Mouse (Mus musculus) mature B cell (primary cell): ENCODE data around the gene Nos1ap.

Experiments used
- in situ Hi-C: fragments of 300-500 bp; cut with MboI; formaldehyde crosslinking; loops from 2 replicates; pipeline ENCODE4 v1.14.3; 2019

The Nos1ap gene

GRCm38 (mm10) chr1:170548192-170548795, 41.4 kb downstream of the Nos1ap start:
- in situ Hi-C loops: no loop called here

- in situ Hi-C loops: no loop called here
Observed at GRCm38 (mm10) chr1:170546297-170546696, 43.4 kb downstream of the Nos1ap start.

- in situ Hi-C loops: no loop called here
Observed at GRCm38 (mm10) chr1:170545286-170545685, 44.4 kb downstream of the Nos1ap start.

- in situ Hi-C loops: no loop called here
Observed at GRCm38 (mm10) chr1:170539507-170539906, 50.2 kb downstream of the Nos1ap start.

- in situ Hi-C loops: no loop called here
Observed at GRCm38 (mm10) chr1:170538481-170539061, 51.1 kb downstream of the Nos1ap start.

DNA sequence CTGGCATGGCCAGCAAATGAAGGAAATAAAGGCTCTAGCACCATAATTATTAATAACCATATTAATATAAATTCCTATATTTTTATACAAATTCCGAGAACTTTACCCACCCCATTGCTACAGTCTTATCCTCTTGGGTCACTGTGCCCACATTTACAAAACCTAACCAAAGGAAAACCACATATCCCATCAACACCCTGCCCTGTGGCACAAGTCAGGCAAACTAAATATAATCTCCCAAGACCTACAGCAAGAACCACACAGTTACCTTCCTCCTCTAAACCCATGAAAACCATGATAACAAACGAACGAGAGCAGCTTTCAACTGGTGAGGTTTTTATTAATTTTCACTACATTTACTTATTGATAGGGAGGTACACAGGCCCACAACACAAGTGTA, 53.3 kb downstream of the Nos1ap start:
- in situ Hi-C loops: no loop called here

DNA sequence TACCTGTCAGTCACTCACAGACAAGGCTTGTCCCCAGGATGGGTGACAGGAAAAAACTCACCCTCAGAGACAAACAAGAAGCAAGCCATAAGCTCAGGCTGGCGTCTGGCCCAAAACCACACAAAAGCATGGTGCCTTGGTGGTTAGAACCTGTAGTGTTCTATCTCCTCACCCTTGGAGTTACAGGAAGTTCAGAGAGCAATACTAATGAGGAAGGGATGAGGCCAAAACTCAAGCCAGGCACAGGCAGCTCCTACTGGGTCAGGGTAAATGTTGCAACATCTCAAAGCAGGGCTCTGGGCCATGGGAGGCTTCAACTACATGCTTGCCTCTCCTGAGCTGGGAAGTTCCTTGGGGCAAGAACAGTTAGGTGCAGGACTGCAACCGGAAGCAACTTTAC, 54.4 kb downstream of the Nos1ap start:
- in situ Hi-C loops: no loop called here

DNA sequence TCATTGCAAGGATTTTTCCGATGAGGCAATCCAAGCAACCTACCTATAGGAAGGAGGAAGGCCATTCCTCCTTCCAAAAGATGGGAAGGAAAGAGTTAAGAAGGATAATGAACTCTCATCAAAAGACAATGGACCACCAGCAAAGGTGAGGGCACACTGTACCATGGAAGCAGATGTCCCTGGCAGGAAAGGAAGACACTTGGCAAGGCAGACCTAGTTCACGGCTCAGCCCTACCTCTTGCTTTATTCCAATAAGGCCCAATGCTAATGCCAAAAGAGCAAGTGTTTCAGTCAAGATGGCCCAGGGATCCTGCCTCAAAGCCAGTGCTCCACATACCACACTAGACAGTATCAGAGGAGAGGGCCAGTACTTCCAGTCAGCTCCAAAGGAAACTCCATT, 58.4 kb downstream of the Nos1ap start:
- in situ Hi-C loops: no loop called here

- in situ Hi-C loops: no loop called here
Observed at GRCm38 (mm10) chr1:170530456-170530855, 59.2 kb downstream of the Nos1ap start.

- in situ Hi-C loops: no loop called here
Observed at GRCm38 (mm10) chr1:170522891-170523290, 66.8 kb downstream of the Nos1ap start.

GRCm38 (mm10) chr1:170521520-170522205, 68.0 kb downstream of the Nos1ap start:
- in situ Hi-C loops: no loop called here

- in situ Hi-C loops: no loop called here
Observed at GRCm38 (mm10) chr1:170520206-170520605, 69.5 kb downstream of the Nos1ap start.

- in situ Hi-C loops: no loop called here
Observed at GRCm38 (mm10) chr1:170519631-170520030, 70.0 kb downstream of the Nos1ap start.

GRCm38 (mm10) chr1:170516182-170516581, 73.5 kb downstream of the Nos1ap start:
- in situ Hi-C loops: no loop called here

DNA sequence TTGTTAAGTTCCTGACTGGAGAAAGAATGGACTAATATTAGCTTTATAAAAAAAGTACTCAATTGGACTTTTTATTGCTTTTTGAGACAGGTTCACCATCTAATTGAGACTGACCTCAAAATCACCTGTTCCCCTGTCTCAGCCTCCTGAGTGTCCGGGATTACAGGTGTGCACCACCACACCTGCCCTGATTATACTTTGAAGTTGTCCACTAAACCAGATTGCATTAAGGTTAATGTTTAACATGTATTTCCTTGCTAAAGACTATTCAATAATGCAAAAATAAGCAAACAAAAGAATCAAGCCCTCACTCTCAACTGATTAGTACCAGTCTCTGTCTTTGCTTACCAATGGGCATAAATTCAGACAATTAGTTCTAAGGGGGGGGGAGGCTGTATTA, 74.2 kb downstream of the Nos1ap start:
- in situ Hi-C loops: no loop called here

DNA sequence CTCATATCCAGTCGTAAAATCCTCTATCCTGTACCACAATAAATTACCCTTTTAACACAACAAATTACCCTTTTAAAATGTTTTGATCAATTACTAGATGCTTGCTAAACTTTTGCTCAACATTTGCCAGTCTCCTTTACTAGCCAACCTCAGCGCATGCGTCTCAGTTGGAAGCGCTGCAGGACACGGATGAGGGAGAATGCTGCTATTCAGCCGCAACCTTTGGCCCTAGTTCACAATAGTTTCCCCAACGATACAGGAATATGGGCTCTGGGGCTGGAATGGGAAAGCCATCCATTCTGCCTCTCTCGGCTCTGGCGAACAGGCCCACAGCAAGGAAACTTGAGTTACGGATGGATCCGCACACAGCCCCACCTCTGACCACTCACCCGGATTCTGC, 75.4 kb downstream of the Nos1ap start:
- in situ Hi-C loops: no loop called here

DNA sequence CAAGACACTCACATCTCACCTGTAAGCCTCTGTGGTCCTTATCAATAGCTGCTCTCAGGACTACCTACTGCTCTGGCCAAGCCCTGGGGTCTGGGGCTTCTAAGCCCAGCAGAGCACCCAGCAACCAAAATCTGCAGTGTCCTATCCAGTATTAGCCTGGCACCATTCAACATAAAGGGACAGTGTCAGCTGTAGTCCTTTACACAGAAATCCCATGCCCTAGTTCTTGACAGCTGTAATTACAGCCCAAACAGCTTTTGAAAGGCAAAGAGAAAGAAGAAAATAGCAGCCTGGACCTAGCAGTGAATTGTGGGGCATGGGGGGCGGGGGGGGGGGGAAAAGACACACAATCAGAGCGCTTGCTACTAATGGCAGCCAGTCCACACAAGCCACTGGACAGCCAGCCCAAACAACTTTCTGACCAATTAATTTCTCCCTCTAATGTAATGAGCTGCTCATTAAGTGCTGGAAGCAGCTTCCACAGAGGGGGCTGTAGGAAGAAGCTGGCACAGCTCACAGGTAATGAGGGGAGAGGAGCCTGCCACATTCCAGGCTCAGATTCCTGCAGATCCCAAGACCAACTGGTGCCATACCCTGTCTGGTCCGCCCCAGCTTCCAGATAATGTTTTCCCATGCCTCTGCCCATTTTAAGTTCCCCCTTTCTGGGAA, 77.1 kb downstream of the Nos1ap start:
- in situ Hi-C loops: no loop called here

GRCm38 (mm10) chr1:170510595-170511240, 78.9 kb downstream of the Nos1ap start:
- in situ Hi-C loops: no loop called here

GRCm38 (mm10) chr1:170506309-170506708, 83.4 kb downstream of the Nos1ap start:
- in situ Hi-C loops: no loop called here

DNA sequence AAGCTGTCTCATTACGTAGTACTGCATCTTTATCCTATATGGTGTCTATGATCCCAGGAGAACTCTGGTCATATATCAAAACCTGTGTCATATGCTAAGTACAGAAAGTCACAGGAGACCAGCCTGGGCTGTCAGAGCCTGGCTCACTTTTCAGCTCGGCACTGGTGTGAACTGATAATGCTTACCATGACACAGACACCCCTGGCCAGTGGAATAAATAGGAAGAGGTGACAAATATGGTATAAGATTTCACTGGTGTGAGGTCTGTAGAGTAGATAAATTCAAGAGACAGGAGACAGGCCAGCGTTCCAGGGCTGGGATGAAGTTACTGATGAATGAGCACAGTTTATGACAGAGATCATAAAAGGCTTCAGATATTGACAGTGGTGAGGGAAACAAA, 84.6 kb downstream of the Nos1ap start:
- in situ Hi-C loops: no loop called here

- in situ Hi-C loops: no loop called here
Observed at GRCm38 (mm10) chr1:170504378-170504777, 85.3 kb downstream of the Nos1ap start.

GRCm38 (mm10) chr1:170503277-170503739, 86.4 kb downstream of the Nos1ap start:
- in situ Hi-C loops: no loop called here
